Mouse (Mus musculus): Measurements from ENCODE around the gene Ptx4. TPM values are rescaled to one million over a fixed set of nuclear protein-coding genes. Genes with fewer than 3 reads are reported as not detected.
A peak's percentile ranks its signal among the peaks of the same experiment; 100 is the strongest.

Gene Ptx4
- polyA plus RNA-seq (2014; fragmentation: Nextera tagmentation; extraction: Ambion mirVana), result not detected in 2 replicates

GRCm38 (mm10) chr17:25120406-25120805 lies at the start of gene Ptx4:
Ptx4 (plus strand) TSS chr17:25120760.
- Histone ChIP-seq H3K36me3 (replicated peaks; ENCODE audit: control insufficient read depth, insufficient read depth) (no peaks in the 10 kb centered on the region), H3K4me2 (replicated peaks) (no peak within 1 kb of the TSS), H3K4me1 (replicated peaks; ENCODE audit: control insufficient read depth, insufficient read depth, low read length) (0 out of 2 replicates have a peak, but pooled peaks cover 4% of the 10 kb centered on the region), H3K9me3 (ENCODE audit: control insufficient read depth, low read length) (no peaks in the 10 kb centered on the region), H3K27me3 (ENCODE audit: control insufficient read depth, insufficient read depth, low read length) (peaks cover 4% of the 10 kb centered on the region; the same call in 1 of the 2 replicates), H3K9ac (no peak within 1 kb of the TSS), H3K27ac (no peak within 1 kb of the TSS), H3K4me3 (replicated peaks; ENCODE audit: low read length) (no peak within 1 kb of the TSS)
- no peak for DNase-seq (ENCODE audit: low spot score)
- 48% methylated on average over 3 of the region's 3 CpGs for WGBS
- no peak for ATAC-seq (ENCODE audit: low FRiP score)

DNA sequence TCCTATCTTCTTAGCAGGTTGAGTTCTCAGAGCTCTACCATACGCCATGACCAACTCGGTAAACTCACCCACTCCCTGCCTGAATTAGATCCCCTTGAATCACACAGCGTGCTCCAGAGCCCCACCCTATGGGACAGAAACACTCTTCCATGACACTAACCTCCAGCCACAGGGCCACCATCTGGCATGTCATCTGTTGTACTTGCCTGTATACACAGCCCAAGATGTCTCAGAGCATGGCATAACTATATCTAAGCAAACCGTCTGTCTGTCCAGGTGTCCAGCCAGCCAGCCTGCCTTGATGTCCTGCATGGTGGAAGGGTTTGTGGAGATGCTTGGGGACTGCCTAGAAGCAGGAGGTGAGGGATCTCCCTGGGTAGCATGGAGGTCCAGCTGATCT lies 43.7 kb upstream of the Ptx4 start:
- no peak for DNase-seq (ENCODE audit: low spot score)

DNA sequence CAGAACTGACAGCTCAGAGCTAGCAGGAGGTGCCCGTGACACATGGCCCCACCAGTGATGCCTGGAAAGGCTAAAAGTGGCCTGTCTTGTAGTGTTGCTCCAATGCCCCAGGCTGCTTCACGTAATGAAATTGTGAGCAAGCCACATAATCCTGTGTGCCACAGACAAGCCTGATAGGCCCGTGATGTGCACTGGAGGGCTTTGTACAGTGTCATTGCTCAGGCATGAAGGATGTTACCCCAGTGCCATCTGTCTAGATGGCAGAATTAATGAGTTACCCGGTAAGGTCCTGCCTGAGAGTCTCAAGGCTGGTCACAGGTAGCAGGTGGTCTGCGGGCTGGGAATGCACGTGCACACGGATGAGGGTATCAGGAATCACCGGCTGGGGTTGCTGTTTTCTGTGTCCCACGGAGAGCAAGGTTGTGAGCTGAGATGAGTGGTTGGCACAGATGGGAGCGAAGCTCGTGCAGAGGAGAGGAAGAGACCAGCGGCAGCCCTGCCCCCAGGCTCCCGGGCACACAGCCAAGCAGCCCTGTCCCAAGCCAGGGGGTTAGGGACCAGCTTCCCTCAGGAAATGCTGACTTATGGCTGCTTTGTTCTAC lies 42.7 kb upstream of the Ptx4 start:
- H3K27me3 ChIP-seq (ENCODE audit: control insufficient read depth, insufficient read depth, low read length), result no peaks in the 10 kb centered on the region
- H3K4me1 ChIP-seq (replicated peaks; ENCODE audit: control insufficient read depth, insufficient read depth, low read length), result peaks cover 19% of the 10 kb centered on the region
- DNase-seq (ENCODE audit: low spot score), result peak; percentile 64
- H3K9ac ChIP-seq, result peak overlapping the region; percentile 34; the same call in 1 of the 2 replicates
- H3K4me2 ChIP-seq (replicated peaks), result peak overlapping the region; percentile 24
- H3K9me3 ChIP-seq (ENCODE audit: control insufficient read depth, low read length), result no peaks in the 10 kb centered on the region
- ATAC-seq (ENCODE audit: low FRiP score), result peak; percentile 73; the same call in 1 of the 2 replicates
- H3K4me3 ChIP-seq (replicated peaks; ENCODE audit: low read length), result 0 out of 2 replicates have a peak overlapping the region, but pooled peaks have one; percentile 20
- H3K27ac ChIP-seq, result peak overlapping the region; percentile 53
- no peaks in the 10 kb centered on the region; the same call in 1 of the 2 replicates for H3K36me3 ChIP-seq (replicated peaks; ENCODE audit: control insufficient read depth, insufficient read depth)
- 55% methylated on average over 13 of the region's 13 CpGs for WGBS

More for the DNA sequence above, 43.7 kb upstream of the Ptx4 start:
- no peak for ATAC-seq (ENCODE audit: low FRiP score)
- Histone ChIP-seq H3K27ac (no peak overlapping the region), H3K4me3 (replicated peaks; ENCODE audit: low read length) (no peak overlapping the region), H3K36me3 (replicated peaks; ENCODE audit: control insufficient read depth, insufficient read depth) (no peaks in the 10 kb centered on the region; the same call in 1 of the 2 replicates), H3K4me2 (replicated peaks) (no peak overlapping the region), H3K27me3 (ENCODE audit: control insufficient read depth, insufficient read depth, low read length) (no peaks in the 10 kb centered on the region), H3K9ac (no peak overlapping the region), H3K9me3 (ENCODE audit: control insufficient read depth, low read length) (no peaks in the 10 kb centered on the region), H3K4me1 (replicated peaks; ENCODE audit: control insufficient read depth, insufficient read depth, low read length) (peaks cover 19% of the 10 kb centered on the region)
- WGBS, result 81% methylated on average over 4 of the region's 4 CpGs

GRCm38 (mm10) chr17:25080210-25080609 lies 40.4 kb upstream of the Ptx4 start:
- WGBS, result 91% methylated on average over 13 of the region's 13 CpGs

GRCm38 (mm10) chr17:25080960-25081381 lies 39.6 kb upstream of the Ptx4 start:
- no peak for ATAC-seq (ENCODE audit: low FRiP score)
- Histone ChIP-seq H3K27ac (peak overlapping the region; percentile 51; the same call in 1 of the 2 replicates), H3K9ac (peak overlapping the region; percentile 33; the same call in 1 of the 2 replicates), H3K4me1 (replicated peaks; ENCODE audit: control insufficient read depth, insufficient read depth, low read length) (peaks cover 19% of the 10 kb centered on the region), H3K4me2 (replicated peaks) (peak overlapping the region; percentile 25; the same call in 1 of the 2 replicates), H3K4me3 (replicated peaks; ENCODE audit: low read length) (peak overlapping the region; percentile 20), H3K9me3 (ENCODE audit: control insufficient read depth, low read length) (no peaks in the 10 kb centered on the region), H3K36me3 (replicated peaks; ENCODE audit: control insufficient read depth, insufficient read depth) (no peaks in the 10 kb centered on the region; the same call in 1 of the 2 replicates), H3K27me3 (ENCODE audit: control insufficient read depth, insufficient read depth, low read length) (no peaks in the 10 kb centered on the region)
- DNase-seq (ENCODE audit: low spot score), result no peak
- 90% methylated on average over 11 of the region's 11 CpGs for WGBS

More at GRCm38 (mm10) chr17:25080210-25080609, 40.4 kb upstream of the Ptx4 start:
- peak overlapping the region; percentile 33 for H3K9ac ChIP-seq
- no peak for DNase-seq (ENCODE audit: low spot score)
- H3K9me3 ChIP-seq (ENCODE audit: control insufficient read depth, low read length), result no peaks in the 10 kb centered on the region
- H3K27ac ChIP-seq, result peak overlapping the region; percentile 51
- no peak overlapping the region for H3K4me2 ChIP-seq (replicated peaks)
- H3K4me3 ChIP-seq (replicated peaks; ENCODE audit: low read length), result peak overlapping the region; percentile 20
- no peaks in the 10 kb centered on the region; the same call in 1 of the 2 replicates for H3K36me3 ChIP-seq (replicated peaks; ENCODE audit: control insufficient read depth, insufficient read depth)
- H3K27me3 ChIP-seq (ENCODE audit: control insufficient read depth, insufficient read depth, low read length), result no peaks in the 10 kb centered on the region
- ATAC-seq (ENCODE audit: low FRiP score), result no peak
- H3K4me1 ChIP-seq (replicated peaks; ENCODE audit: control insufficient read depth, insufficient read depth, low read length), result peaks cover 19% of the 10 kb centered on the region

- Histone ChIP-seq H3K27ac (no peak overlapping the region), H3K4me1 (replicated peaks; ENCODE audit: control insufficient read depth, insufficient read depth, low read length) (peaks cover 15% of the 10 kb centered on the region), H3K36me3 (replicated peaks; ENCODE audit: control insufficient read depth, insufficient read depth) (no peaks in the 10 kb centered on the region; the same call in 1 of the 2 replicates), H3K4me3 (replicated peaks; ENCODE audit: low read length) (no peak overlapping the region), H3K27me3 (ENCODE audit: control insufficient read depth, insufficient read depth, low read length) (no peaks in the 10 kb centered on the region), H3K9ac (no peak overlapping the region), H3K4me2 (replicated peaks) (no peak overlapping the region), H3K9me3 (ENCODE audit: control insufficient read depth, low read length) (no peaks in the 10 kb centered on the region)
- WGBS, result 78% methylated on average over 14 of the region's 14 CpGs
- ATAC-seq (ENCODE audit: low FRiP score) (no peak), DNase-seq (ENCODE audit: low spot score) (no peak)
Observed at GRCm38 (mm10) chr17:25082081-25082847, 38.3 kb upstream of the Ptx4 start.

- Histone ChIP-seq H3K9me3 (ENCODE audit: control insufficient read depth, low read length) (no peaks in the 10 kb centered on the region), H3K4me1 (replicated peaks; ENCODE audit: control insufficient read depth, insufficient read depth, low read length) (peaks cover 9% of the 10 kb centered on the region; the same call in 1 of the 2 replicates), H3K27ac (no peak overlapping the region), H3K9ac (no peak overlapping the region), H3K4me3 (replicated peaks; ENCODE audit: low read length) (no peak overlapping the region), H3K4me2 (replicated peaks) (no peak overlapping the region), H3K27me3 (ENCODE audit: control insufficient read depth, insufficient read depth, low read length) (no peaks in the 10 kb centered on the region), H3K36me3 (replicated peaks; ENCODE audit: control insufficient read depth, insufficient read depth) (peaks cover 3% of the 10 kb centered on the region; the same call in 1 of the 2 replicates)
- DNase-seq (ENCODE audit: low spot score) (no peak), ATAC-seq (ENCODE audit: low FRiP score) (no peak)
- 78% methylated on average over 3 of the region's 3 CpGs for WGBS
Observed at GRCm38 (mm10) chr17:25082887-25083286, 37.7 kb upstream of the Ptx4 start.

DNA sequence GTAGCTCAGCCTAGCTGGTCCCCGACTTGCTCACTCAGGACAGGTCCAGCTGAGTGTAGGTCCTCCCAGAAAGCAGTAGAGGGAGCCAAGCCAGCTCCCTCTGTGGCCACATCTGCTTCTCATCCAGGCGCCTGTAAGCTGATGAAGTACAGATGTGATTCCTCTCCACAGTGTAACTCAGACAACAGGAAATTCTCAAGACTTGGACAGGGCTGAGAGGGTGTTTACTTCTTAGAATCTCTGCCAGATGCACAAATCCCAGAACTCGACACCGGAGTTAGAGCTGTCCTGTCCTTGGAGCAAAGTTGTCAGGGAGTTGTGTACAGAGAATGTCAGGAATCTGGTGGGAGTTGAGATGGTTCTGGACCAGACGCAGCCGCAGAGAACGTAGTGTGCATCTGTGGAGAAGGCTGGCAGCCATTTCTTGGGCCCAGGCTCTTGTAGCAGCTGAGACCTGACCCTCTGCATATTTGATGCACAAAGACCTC lies 37.1 kb upstream of the Ptx4 start, which contains the start of gene Tmem204:
Tmem204 (minus strand) TSS at position 148 of the 488 bp plus-strand sequence.
- 0 out of 2 replicates have a peak, but pooled peaks cover 4% of the 10 kb centered on the region for H3K4me1 ChIP-seq (replicated peaks; ENCODE audit: control insufficient read depth, insufficient read depth, low read length)
- peaks cover 4% of the 10 kb centered on the region; the same call in 1 of the 2 replicates for H3K36me3 ChIP-seq (replicated peaks; ENCODE audit: control insufficient read depth, insufficient read depth)
- H3K4me3 ChIP-seq (replicated peaks; ENCODE audit: low read length), result no peak within 1 kb of the TSS
- no peaks in the 10 kb centered on the region for H3K27me3 ChIP-seq (ENCODE audit: control insufficient read depth, insufficient read depth, low read length)
- no peak for ATAC-seq (ENCODE audit: low FRiP score)
- H3K4me2 ChIP-seq (replicated peaks), result no peak within 1 kb of the TSS
- H3K9ac ChIP-seq, result no peak within 1 kb of the TSS
- 69% methylated on average over 7 of the region's 7 CpGs for WGBS
- peak within 1 kb of the TSS; percentile 69 for H3K27ac ChIP-seq
- no peaks in the 10 kb centered on the region for H3K9me3 ChIP-seq (ENCODE audit: control insufficient read depth, low read length)
- no peak for DNase-seq (ENCODE audit: low spot score)

All from hindbrain, embryonic 14.5 days (tissue).